Mouse (Mus musculus) erythroblast, embryonic 14.5 days (primary cell): ENCODE data around the gene Hs3st4. TPM values are rescaled to one million over a fixed set of nuclear protein-coding genes. Genes with fewer than 3 reads are reported as not detected.

Experiments used
- H3K27me3 ChIP-seq: 2 replicates; pipeline ENCODE4 v1.6.1; 2012; ENCODE audit warnings: inconsistent platforms; ENCODE audit not compliant: control insufficient read depth
- H3K36me3 ChIP-seq: 2 replicates; pipeline ENCODE4 v1.6.1; 2012; ENCODE audit warnings: mild to moderate bottlenecking, inconsistent platforms; ENCODE audit not compliant: control insufficient read depth
- H3K4me1 ChIP-seq: 2 replicates; pipeline ENCODE4 v1.6.1; 2012; ENCODE audit warnings: inconsistent platforms; ENCODE audit not compliant: control insufficient read depth
- H3K4me3 ChIP-seq: replicated peaks from 2 replicates; pipeline ENCODE3; 2012; ENCODE audit warnings: moderate library complexity, mild to moderate bottlenecking, inconsistent platforms
- H3K9me3 ChIP-seq: 2 replicates; pipeline ENCODE4 v1.6.1; 2012; ENCODE audit warnings: low read length, inconsistent platforms, mixed read lengths; ENCODE audit not compliant: control insufficient read depth
- GATA1 ChIP-seq: IDR thresholded peaks from 2 replicates; pipeline ENCODE4 v1.6.1; 2012; ENCODE audit warnings: low read length, inconsistent platforms, mixed read lengths
- TAL1 ChIP-seq: IDR thresholded peaks from 3 replicates; pipeline ENCODE4 v1.6.1; 2012; ENCODE audit warnings: low read length, inconsistent platforms, mixed read lengths
- polyA plus RNA-seq: library from polyadenylated mRNA; stranded (reverse); fragments of >175 nt; gene quantifications from 2 replicates; pipeline ENCODE4 v1.2.3, GENCODE M21; 2012

The Hs3st4 gene
- not detected in 2 replicates for polyA plus RNA-seq

DNA sequence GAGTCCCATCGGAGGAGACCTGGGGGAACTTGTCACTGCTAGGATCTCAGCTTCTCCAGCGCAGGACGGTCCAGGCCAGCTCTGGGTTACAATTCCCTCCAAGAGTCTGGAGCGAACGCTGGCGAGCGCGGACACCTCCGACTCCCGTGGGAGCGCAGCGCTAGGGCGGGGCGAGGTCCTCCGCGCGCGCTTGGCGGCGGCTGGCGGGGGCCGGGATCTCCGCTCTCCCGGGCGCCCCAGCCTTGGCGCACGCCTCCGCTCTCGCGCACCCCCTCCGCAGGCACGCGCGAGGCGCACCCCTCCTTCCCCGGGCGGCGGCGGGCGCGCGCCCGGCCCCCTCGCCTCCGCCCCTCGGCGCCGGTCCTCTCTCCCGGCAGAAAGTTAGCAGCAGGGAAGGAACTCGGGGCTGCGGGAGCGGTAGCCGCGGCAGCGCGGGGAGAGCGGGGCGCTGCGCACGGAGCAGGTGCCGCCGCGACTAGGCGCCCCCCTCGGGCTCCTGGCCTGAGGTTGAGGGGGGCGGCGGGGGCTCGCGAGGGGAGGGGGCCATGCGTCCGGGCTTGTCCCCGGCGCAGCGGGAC, at the start of gene Hs3st4:
TSS of gene Hs3st4 (plus strand) at position 409 of the 578 bp plus-strand sequence.
- TF ChIP-seq GATA1 (no peak), TAL1 (no peak)
- H3K4me3 ChIP-seq = no peak within 1 kb of the TSS
- H3K27me3 ChIP-seq = peaks cover 40% of the 10 kb centered on the region
- H3K9me3 ChIP-seq = no peaks in the 10 kb centered on the region
- no peaks in the 10 kb centered on the region for H3K4me1 ChIP-seq
- H3K36me3 ChIP-seq = no peaks in the 10 kb centered on the region

DNA sequence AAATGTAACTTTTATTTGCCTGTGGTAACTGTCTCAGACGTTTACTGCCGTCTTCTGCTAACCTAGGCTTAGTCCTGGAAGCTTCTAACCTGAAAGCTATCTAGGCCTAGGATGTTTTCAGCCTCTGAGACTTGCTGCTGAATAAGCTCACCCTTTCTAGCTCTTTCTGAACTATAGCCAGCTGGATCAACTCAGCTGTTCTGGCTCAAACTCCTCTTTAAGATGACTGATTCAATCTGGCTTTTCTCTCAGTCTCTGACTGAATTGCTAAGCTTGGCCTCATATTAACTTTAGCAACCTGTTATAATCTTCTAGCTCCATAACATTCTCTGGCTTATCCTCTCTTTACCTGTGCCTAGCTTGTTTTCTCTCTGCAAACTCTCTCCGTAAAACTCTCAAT, 35.8 kb upstream of the Hs3st4 start:
- no peak overlapping the region for H3K4me3 ChIP-seq

DNA sequence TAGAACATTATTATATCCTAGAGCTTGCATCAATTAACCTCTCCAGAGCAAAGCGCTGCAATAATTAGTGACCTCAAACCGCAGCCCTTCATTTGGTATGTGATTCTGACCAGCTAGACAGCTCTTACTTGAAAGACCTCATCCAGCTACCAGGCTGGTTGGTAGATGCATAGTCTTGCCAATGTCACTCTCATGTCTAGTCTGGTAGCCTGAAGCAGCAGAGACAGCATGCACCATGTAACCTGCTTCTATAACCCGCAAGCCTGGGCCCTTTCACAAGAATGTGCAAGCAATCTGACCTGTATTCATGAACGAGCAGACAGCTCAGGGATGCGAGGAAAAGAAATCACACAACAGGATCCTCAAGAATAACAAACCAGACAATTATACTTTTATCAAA, 19.6 kb upstream of the Hs3st4 start:
- no peak overlapping the region for H3K4me3 ChIP-seq
- peaks cover 23% of the 10 kb centered on the region for H3K9me3 ChIP-seq
- no peaks in the 10 kb centered on the region for H3K36me3 ChIP-seq
- no peaks in the 10 kb centered on the region for H3K4me1 ChIP-seq
- H3K27me3 ChIP-seq = no peaks in the 10 kb centered on the region
- TF ChIP-seq GATA1 (no peak), TAL1 (no peak)

More for the DNA sequence above, 35.8 kb upstream of the Hs3st4 start:
- H3K4me1 ChIP-seq = no peaks in the 10 kb centered on the region
- no peaks in the 10 kb centered on the region for H3K36me3 ChIP-seq
- no peaks in the 10 kb centered on the region for H3K27me3 ChIP-seq
- no peaks in the 10 kb centered on the region; the same call in 1 of the 2 replicates for H3K9me3 ChIP-seq
- TF ChIP-seq TAL1 = no peak
- no peak for TF ChIP-seq GATA1

DNA sequence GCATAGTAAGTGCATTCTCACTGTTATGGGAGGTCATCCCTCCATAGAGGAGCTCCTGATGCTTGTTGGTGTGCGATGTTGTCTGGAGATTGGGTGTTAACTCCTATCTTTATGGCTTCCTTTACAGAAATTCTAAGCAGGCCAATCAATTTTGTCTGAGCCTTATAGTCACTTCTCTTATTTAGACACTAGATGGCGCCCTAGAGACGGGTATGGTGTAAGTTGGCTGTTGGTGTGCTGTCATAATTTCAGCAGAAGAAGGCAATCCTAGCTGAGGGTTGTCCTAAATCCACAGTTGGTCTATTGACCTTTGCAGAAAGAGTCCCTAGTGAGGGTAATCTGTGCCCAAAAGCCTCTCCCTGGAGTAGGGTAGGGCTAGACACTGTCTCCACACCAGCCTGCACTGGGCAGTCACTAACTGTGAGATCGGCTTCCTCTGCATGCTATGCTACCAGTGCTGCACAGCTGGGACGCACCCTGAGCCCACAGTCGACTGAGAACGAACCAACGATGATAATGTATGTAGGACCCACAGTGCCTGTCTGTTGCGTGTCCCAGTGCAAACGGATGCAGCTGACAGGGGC, 18.0 kb upstream of the Hs3st4 start:
- no peaks in the 10 kb centered on the region for H3K4me1 ChIP-seq
- H3K27me3 ChIP-seq = no peaks in the 10 kb centered on the region
- H3K9me3 ChIP-seq = peaks cover 25% of the 10 kb centered on the region
- no peak overlapping the region for H3K4me3 ChIP-seq
- H3K36me3 ChIP-seq = no peaks in the 10 kb centered on the region
- no peak for TF ChIP-seq TAL1
- no peak for TF ChIP-seq GATA1

DNA sequence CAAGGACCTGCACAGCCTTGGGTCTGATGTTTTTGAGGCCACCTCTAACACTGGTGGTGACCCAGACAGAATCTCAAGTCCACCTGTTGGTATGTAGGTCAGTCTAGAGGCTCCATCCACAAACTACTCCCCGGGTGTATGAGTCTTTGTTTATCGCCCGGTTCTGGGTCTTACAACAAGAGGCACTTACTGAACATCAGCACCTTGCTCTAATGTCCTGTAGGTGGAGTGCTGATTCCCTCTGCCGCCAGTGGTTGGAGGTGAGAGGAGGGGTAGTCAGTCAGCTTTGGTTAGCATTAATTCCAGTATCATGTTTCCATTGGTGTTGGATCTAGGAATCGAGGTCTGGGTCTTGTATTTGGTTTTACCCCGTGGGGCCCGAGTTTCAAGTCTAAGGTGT, 17.2 kb upstream of the Hs3st4 start:
- TF ChIP-seq TAL1 = no peak
- no peak for TF ChIP-seq GATA1
- H3K4me3 ChIP-seq = no peak overlapping the region
- H3K9me3 ChIP-seq = peaks cover 25% of the 10 kb centered on the region
- no peaks in the 10 kb centered on the region for H3K36me3 ChIP-seq
- no peaks in the 10 kb centered on the region for H3K27me3 ChIP-seq
- no peaks in the 10 kb centered on the region for H3K4me1 ChIP-seq

DNA sequence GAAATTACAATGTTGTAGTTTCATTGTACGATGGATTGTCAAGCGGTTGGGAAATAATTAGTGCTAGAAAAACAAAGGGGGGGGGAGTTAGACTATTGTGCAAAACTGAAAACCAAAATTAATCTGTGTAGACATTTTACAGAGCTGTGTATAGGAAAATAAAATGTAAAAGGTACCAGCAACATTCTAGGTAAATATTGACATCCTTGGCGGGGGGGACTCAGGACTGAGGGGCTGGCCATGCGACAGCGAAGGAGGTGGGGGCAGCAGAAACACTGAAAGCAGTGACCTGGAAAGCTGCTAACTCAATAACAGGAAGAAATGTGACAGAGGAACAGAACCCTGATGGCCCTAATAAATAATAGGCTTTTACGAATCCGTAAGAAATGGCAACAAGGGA, 7.2 kb upstream of the Hs3st4 start:
- Histone ChIP-seq H3K36me3 (no peaks in the 10 kb centered on the region), H3K4me1 (no peaks in the 10 kb centered on the region), H3K9me3 (peaks cover 9% of the 10 kb centered on the region; the same call in 1 of the 2 replicates), H3K4me3 (no peak overlapping the region), H3K27me3 (no peaks in the 10 kb centered on the region)
- TF ChIP-seq TAL1 = no peak
- no peak for TF ChIP-seq GATA1

DNA sequence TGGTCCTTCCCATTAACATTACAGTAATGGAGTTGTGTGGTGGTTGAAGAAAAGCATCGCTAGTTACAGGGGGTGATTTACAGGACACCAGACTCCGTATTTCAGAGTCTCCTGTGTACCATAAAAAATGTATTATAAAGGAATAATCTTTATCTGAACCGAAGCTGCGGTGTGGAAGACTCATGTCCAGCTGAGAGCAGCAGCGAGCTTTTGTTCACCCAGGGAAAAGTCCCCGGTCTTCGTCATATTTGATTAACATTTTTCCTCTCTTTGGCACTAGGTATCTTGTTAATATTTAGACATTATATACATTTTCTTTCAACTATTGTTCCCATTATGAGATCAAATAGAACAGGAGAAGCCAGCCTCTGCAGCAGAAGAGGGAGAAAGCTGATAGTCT, 1.2 kb upstream of the Hs3st4 start:
- Histone ChIP-seq H3K27me3 (peaks cover 40% of the 10 kb centered on the region), H3K4me3 (no peak overlapping the region), H3K36me3 (no peaks in the 10 kb centered on the region), H3K4me1 (no peaks in the 10 kb centered on the region), H3K9me3 (no peaks in the 10 kb centered on the region)
- TF ChIP-seq TAL1 (no peak), GATA1 (no peak)

DNA sequence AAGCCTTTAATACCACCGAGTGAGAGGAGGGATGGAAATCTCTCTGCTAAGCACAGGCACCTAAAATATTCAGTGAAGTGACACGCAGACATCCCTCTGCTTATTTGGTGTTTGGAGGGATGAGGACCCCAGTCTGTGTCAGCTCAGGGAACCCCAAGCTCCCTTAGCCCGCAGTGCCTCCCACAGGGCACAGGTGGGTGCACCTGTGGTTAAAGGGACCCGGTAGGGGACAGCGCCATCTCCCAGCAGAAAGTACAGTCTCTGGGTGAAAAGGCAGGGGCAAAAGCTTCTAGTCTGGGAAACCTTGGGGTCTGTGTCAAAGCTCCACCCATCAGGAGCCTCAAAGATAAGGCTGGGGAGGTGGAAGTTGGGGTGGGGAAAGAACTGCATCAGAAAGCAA, 659 bp upstream of the Hs3st4 start:
- H3K27me3 ChIP-seq = peaks cover 40% of the 10 kb centered on the region
- no peaks in the 10 kb centered on the region for H3K36me3 ChIP-seq

DNA sequence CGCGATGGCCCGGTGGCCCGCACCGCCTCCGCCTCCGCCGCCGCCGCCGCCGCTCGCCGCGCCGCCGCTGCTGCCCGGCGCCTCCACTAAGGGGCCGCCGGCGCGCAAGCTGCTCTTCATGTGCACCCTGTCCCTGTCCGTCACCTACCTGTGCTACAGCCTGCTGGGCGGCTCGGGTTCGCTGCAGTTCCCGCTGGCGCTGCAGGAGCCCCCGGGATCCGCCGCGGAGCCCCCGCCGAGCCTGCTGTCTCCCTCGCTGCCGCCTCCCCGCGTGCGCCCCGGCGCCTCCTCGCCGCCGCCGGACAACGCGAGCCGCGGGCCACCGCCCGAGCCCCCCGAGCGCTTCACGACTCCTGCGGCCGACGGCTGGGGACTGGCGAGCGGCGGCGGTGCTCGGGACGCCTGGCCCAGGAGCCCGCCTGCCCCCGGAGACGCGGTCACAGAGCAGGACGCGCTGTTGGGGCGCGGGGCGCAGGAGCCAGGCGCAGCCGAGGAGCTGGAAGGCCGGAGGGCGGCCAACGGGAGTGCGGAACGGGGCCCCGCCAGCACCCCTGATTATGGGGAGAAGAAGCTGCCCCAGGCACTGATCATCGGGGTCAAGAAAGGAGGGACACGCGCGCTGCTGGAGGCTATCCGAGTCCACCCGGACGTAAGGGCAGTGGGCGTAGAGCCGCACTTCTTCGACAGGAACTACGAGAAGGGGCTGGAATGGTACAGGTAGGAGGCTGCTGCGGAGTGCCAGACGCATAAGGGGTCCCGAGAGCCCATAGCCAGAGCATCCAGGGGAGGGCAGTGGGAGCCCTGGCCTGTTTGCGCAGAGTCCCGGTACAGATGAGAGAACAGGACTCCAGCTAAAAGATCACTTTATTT, 743 bp downstream of the Hs3st4 start:
- no peaks in the 10 kb centered on the region for H3K9me3 ChIP-seq
- no peak overlapping the region for H3K4me3 ChIP-seq
- no peaks in the 10 kb centered on the region for H3K4me1 ChIP-seq
- H3K27me3 ChIP-seq = peaks cover 40% of the 10 kb centered on the region
- H3K36me3 ChIP-seq = no peaks in the 10 kb centered on the region
- TF ChIP-seq GATA1 (no peak), TAL1 (no peak)

More for the DNA sequence above, 659 bp upstream of the Hs3st4 start:
- Histone ChIP-seq H3K9me3 (no peaks in the 10 kb centered on the region), H3K4me1 (no peaks in the 10 kb centered on the region), H3K4me3 (no peak overlapping the region)
- TF ChIP-seq TAL1 (no peak), GATA1 (no peak)
